Mouse (Mus musculus): Measurements from ENCODE around the gene Fads6.

Gene Fads6

DNA sequence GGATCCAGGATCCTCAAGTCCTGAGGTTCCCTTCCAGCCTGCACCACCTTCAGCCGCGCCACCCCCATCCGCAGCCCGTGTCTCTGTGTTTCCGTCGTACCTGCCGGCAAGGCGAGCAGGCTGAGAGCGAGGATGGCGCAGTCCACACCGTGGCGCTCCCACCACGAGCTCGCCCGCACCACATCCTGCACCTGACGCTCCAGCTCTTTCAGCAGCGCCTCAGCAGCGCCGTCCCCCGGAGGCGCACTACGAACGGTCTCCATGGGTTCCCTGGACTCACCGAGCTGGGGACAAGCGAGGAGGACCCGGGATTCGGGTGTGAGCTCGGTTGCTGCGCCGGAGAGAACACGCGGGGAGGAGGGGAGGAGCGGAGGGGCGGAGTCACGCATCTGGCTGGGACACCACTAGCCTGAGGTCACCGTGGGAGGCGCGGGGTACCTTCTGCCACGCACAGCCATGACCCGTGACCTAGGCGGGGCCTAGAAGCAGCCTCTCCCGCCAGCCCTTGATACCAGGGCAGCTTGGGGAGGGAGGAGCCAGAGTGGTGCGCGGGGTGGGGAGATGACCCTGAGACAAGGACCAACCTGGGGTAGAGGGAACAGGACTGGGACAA, at the start of gene Fads6:
Gene Fads6, minus strand, starts transcription at position 450 of the 613 bp plus-strand sequence.
- DNase-seq (ENCODE audit: low spot score): peak; percentile 69

DNA sequence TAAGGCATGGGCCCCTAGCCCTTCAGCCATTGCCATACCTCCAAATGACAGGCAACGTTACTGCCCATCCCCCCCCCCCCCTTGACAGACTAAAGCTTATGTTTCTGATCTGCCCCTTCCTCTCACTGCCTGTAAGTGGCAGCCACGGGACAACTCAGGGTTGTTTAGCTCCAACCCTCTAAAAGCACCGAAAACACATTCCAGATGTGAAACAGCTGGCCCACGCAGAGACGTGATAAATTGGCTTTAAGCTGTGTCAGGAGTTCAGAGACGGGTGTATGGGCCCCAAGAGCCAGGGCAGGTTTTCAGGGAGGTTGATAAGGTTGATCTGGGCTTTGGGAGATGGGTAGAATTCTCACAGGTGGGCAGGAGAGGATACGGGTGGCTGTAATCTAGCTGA, 48.1 kb upstream of the Fads6 start:
- DNase-seq (ENCODE audit: low spot score): no peak

- DNase-seq (ENCODE audit: low spot score): no peak
Observed at GRCm38 (mm10) chr11:115344967-115345366, 47.5 kb upstream of the Fads6 start.

DNA sequence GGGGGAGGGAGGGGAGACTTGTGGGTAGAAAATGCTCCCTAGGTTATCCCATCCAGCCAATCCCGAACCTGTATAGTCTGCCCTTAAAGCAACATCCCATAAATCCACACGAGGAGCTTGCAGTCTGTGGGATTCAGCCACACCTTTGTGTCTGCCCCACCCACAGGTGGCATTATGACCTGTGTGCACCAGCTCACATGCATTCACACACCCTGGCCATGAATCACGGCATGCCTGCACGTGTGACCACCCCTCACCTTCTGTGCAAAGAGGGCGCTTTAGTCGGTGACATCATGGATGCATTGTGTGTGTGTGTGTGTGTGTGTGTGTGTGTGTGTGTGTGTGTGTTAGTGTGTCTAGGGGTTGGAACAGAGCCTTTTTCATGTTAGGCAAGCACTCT, 44.4 kb upstream of the Fads6 start:
- DNase-seq (ENCODE audit: low spot score): no peak

DNA sequence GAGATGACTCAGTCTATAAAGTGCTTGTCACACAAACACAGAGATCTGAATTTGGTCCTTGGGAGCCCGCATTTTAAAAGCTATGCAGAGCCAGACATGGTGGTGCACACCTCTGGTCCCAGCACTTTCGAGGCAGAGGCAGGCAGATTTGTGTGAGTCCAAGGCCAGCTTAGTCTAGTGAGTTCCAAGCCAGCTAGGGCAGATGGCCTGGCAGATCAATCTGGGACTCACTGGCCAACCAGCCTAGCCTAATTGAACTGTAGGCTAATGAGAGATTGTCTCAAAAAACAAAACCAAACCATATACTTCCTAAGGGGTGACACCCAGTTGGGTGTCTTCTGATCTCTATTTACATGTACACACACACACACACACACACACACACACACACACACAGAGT, 43.8 kb upstream of the Fads6 start:
- DNase-seq (ENCODE audit: low spot score): no peak

DNA sequence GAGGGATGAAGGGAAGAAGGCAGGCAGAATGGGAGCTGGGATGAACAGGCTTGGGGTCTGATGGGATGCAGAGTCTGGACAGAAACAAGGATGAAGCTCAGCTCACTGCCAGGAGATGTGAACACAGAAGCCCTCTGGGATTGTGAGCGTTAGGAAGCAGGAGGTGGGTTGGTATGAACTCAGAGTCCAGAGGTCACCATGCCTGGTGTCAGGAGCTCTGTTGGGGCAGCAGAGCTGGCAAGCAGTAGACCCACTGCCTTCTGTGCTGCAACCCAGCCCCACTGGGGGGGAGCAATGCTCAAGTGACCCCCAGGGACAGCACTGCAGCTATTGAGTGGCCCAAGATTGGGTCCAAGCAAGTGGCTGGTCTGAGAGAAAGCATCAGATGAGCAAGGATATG, 40.4 kb upstream of the Fads6 start:
- DNase-seq (ENCODE audit: low spot score): no peak

DNA sequence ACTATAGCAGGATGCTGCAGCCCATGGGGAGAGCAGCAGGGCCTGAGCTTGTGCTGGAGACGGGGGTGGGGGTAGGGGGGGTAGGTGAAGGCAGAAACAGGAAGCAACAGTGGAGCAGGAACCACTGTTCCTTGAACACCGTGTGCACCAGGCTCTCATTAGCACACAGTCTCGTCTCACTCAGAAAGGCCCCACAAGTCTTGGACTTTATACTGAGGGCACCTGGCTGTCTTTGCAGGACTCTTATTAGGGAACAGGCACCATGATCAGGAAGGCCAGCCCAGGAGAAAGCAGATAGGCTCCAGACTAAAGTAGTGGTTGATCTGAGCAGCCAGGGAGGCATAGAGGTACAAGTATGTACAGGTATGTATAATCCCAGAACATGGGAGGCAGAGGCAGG, 39.9 kb upstream of the Fads6 start:
- no peak for DNase-seq (ENCODE audit: low spot score)

DNA sequence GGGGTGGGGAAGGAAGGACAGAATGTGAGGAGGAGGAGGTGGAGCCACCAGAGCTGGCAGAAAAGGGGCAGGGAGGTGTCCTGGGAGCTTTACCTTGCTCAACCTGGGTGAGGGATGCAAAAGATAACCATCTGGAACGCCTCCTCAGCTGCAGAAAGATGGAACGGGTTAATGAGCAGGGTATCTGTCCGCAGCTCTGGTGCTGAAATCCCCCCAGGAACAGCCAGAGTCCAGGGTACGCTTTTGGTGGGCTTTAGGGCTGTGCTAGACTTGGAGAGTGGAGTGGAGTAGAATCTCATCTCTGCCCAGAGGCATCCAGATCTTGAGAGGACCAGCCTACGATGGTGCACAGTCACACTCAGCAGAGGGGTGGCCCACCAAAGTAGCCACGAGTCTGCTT, 38.7 kb upstream of the Fads6 start:
- DNase-seq (ENCODE audit: low spot score): no peak

GRCm38 (mm10) chr11:115335223-115335622, 37.8 kb upstream of the Fads6 start:
- DNase-seq (ENCODE audit: low spot score): no peak

DNA sequence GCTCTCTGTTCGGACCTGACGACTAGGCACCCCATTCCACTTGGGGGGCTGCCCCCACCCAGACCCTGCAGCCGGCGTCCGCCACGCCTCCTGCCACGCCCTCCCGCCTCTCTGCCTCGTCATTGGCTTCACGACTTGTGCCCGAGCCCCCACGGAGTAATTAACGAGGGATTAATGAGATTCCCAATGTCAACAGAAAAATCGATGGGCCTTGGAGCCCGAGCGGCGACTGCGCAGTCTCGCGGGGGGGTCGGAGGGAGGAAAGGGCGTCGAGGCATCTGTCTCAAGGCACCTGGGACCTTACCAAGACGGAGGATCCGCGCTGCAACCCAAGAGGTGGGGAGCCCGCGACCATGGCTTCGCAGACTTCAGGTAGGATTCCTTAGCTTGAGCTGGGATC, 37.1 kb upstream of the Fads6 start, which contains the start of gene Otop3:
Gene Otop3, plus strand, starts transcription at position 201 of the 400 bp plus-strand sequence.
- no peak for DNase-seq (ENCODE audit: low spot score)

DNA sequence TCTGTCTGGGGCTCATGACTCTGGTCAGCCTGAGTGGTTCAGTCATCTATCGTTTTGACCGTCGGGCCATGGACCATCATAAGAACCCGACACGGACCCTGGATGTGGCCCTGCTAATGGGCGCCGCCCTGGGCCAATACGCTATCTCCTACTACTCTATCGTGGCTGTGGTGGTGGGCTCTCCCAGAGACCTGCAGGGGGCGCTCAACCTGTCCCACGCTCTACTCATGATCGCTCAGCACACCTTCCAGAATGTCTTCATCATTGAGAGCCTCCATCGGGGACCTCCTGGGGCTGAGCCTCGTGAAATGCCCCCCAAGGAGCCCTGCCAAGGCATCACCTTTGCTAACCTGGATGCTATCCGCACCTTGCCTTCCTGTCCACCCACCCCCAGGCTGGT, 31.9 kb upstream of the Fads6 start:
- DNase-seq (ENCODE audit: low spot score): peak; percentile 44

DNA sequence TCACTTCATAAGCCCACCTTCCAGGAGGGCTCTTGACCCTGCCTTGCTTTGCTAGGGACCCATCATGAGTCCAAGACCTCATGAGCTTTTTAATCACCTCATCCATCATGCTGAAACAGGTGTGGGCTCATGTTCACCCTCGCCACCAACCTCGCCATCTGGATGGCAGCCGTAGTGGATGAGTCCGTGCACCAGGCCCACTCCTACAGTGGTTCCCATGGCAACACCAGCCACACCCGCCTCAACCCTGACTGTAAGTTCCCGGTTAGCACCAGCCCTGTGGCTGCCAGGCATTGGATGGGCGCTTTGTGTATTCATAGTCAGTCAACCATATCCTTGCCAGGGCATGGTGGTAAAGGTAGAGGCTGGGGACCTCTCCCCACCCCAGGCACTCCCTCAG, 29.3 kb upstream of the Fads6 start:
- DNase-seq (ENCODE audit: low spot score): no peak

GRCm38 (mm10) chr11:115323354-115323753, 25.9 kb upstream of the Fads6 start:
- no peak for DNase-seq (ENCODE audit: low spot score)

DNA sequence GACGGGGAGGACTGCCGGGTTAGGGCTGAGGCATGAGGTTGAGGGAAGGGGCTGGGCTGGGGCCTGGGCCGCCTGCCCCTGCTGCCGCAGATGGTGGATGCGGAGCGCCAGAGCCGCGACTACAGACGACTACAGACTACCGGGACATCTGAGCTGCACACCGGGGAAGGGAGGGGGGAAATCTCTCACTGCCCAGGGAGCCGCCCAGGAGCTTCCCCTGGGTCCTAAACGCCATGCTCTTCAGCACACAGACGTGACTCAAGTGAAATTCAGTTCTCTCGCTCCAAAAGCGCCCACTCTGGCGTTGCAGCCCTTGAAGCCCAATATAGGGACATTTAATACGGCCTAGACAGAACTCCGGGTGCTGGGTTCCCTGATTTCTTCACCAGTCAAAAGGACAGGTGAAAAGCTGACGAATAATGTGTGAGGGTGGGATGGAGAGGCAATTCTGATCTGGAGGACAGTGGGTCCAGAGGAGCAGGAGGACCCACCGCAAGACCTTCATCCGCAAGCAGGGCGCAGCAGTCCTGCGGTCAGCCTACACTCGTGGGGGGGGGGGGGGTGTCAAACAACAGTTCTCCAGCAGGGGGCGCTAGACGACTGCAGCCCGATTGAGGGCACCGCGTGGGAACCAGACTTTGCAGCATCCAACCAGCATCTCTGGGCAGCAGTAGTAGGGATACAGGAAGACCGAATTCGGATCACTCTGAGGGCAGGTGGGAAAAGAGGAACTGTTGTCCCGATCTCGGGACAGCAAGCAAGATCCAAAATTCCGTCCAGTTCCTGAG, 24.6 kb upstream of the Fads6 start, which contains the start of gene Ush1g:
Gene Ush1g, minus strand, starts transcription at position 136 of the 788 bp plus-strand sequence.
- no peak for DNase-seq (ENCODE audit: low spot score)

DNA sequence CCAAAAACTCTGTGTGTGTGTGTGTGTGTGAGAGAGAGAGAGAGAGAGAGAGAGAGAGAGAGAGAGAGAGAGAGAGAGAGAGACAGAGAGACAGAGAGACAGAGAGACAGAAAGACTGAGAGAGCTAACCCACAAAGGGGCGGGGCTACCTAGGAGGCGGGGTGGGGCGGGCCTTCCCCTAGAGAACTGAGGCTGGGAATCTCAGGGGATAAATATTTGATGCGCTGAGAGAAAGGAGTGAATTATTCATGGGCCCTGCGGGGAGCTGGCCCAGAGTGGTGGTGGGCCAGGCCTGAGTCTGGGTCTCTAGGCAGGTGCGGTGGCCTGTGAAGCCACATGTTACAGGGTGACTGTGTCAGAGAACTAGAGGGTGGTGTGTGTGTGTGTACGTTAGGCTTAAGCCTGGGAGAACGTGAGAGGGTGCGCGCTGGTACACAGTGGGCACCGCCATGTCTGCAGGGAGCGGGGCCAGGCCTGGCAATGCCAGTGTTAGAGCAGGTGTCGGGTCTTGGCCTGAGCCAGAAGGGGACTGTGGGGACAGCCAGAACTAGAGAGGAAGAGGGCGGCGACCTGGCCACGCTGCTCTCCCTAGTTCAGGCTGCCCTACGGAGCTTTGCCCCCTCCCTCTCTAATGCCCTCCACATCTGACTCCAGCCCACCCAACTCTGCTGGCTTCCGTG, 22.4 kb upstream of the Fads6 start:
- no peak for DNase-seq (ENCODE audit: low spot score)

DNA sequence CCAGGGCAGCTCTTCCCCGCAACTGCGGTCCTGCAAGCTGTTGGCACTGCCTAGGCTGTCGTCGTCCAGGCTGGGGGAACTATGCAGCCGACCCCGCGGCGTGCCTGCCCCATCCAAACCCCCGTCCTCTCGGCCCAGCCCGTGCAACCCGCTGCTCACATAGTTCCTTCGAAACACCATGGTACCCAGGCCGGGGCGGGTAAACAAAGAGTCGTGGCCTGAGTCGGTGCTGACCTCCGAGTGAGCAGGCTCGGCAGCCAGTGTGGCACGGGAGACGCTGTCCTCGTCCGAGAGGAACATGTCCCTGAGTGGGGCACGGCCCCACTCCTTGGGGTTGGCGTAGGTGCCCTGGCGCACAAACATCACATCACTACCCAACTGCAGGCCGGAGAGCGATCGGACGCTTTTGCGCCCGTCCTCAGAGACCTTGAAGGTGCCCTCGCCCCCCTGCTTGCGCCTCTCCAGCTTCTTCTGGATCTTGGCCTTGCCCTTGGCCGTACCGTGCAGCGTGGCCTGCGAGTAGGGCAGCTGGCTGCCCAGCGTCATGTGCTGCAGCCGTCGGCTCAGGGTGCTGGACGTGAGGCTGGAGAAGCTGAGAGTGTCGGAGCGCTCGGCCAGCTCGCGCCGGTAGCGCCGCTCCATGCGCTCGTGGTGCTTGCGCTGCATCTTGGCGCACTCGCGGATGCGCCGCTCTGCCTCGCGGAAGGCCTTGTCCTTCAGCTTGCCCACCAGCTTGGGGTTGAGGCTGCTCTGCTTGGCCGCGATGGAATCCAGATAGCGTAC, 21.0 kb upstream of the Fads6 start:
- DNase-seq (ENCODE audit: low spot score): no peak

- DNase-seq (ENCODE audit: low spot score): no peak
Observed at GRCm38 (mm10) chr11:115317204-115317603, 19.7 kb upstream of the Fads6 start.

GRCm38 (mm10) chr11:115314249-115314648, 16.8 kb upstream of the Fads6 start:
- DNase-seq (ENCODE audit: low spot score): no peak

GRCm38 (mm10) chr11:115308781-115309180, 11.3 kb upstream of the Fads6 start:
- DNase-seq (ENCODE audit: low spot score): no peak

DNA sequence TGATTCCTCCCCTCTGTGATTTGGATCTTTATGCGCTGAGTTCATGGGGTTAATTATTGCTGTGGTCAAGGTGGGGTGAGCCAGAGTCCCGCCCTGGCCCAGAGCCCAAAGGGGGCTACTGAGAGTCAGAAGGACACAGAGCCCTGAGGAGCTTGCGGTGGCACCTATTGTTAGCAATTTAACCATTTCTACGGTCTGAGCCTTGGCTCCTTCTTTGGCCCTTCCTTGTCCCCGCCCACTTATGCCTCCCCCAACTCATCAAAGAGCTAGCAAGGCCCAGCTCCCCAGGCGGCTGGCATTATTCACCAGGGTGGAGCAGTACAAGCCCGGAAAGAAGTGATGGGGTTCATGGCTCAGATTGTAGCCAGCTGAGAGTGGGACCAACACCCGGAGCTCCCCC, 9.4 kb upstream of the Fads6 start, which contains the start of gene Otop2:
Gene Otop2, plus strand, starts transcription at position 301 of the 400 bp plus-strand sequence.
- DNase-seq (ENCODE audit: low spot score): no peak

GRCm38 (mm10) chr11:115303167-115303566, 5.7 kb upstream of the Fads6 start:
- no peak for DNase-seq (ENCODE audit: low spot score)

- DNase-seq (ENCODE audit: low spot score): no peak
Observed at GRCm38 (mm10) chr11:115301351-115301750, 3.9 kb upstream of the Fads6 start.

Measured in testis, postnatal 14 days (tissue).